Mouse (Mus musculus) intestine, postnatal 0 days (tissue): Measurements from ENCODE around the gene Eif4a2. TPM values are rescaled to one million over a fixed set of nuclear protein-coding genes. Genes with fewer than 3 reads are reported as not detected.
"Not testable (repeated sequence)": the region's sequence is repeated elsewhere in the genome, so short reads cannot be mapped to it uniquely, and the experiment has no call there.

ENCODE experiments used
- ATAC-seq: fragments of 200-750 bp; cut with Nextera tagmentation; 2 replicates; pipeline ENCODE4 v1.8.0; 2017; ENCODE audit warnings: mild to moderate bottlenecking, moderate TSS enrichment, moderate library complexity
- H3K27ac ChIP-seq: fragments of 300-500 bp; sonication (generic); 2 replicates; pipeline ENCODE4 v1.5.1; 2014; ENCODE audit warnings: mild to moderate bottlenecking, low read depth, low read length, moderate library complexity
- H3K27me3 ChIP-seq: fragments of 300-500 bp; sonication (generic); replicated peaks from 2 replicates; pipeline ENCODE4 v1.6.1; 2014; ENCODE audit warnings: low read length, mixed read lengths; ENCODE audit not compliant: control insufficient read depth, insufficient read depth
- H3K36me3 ChIP-seq: fragments of 300-500 bp; sonication (generic); 2 replicates; pipeline ENCODE4 v1.6.1; 2014; ENCODE audit warnings: mild to moderate bottlenecking, moderate library complexity; ENCODE audit not compliant: control insufficient read depth, insufficient read depth
- H3K4me1 ChIP-seq: fragments of 300-500 bp; sonication (generic); replicated peaks from 2 replicates; pipeline ENCODE4 v1.6.1; 2014; ENCODE audit warnings: antibody characterized with exemption, low read length, mixed read lengths; ENCODE audit not compliant: control insufficient read depth, insufficient read depth
- H3K4me2 ChIP-seq: fragments of 300-500 bp; sonication (generic); replicated peaks from 2 replicates; pipeline ENCODE4 v1.6.1; 2014; ENCODE audit warnings: low read depth, mild to moderate bottlenecking, moderate library complexity
- H3K4me3 ChIP-seq: fragments of 300-500 bp; sonication (generic); 2 replicates; pipeline ENCODE4 v1.5.1; 2014; ENCODE audit warnings: low read depth, low read length
- H3K9ac ChIP-seq: fragments of 300-500 bp; sonication (generic); 2 replicates; pipeline ENCODE4 v1.6.1; 2014; ENCODE audit warnings: mild to moderate bottlenecking, low read depth, low read length
- H3K9me3 ChIP-seq: fragments of 300-500 bp; sonication (generic); 2 replicates; pipeline ENCODE4 v1.6.1; 2016; ENCODE audit warnings: mixed run types; ENCODE audit not compliant: control insufficient read depth
- CTCF ChIP-seq: sonication (generic); IDR thresholded peaks from 2 replicates; pipeline ENCODE4 v1.5.1; 2016; ENCODE audit warnings: low read depth, mild to moderate bottlenecking, control low read depth, antibody characterized with exemption, moderate library complexity
- WGBS: fragments of 180-500 bp; shearing (Covaris S2); extraction: QIAGEN DNeasy Blood & Tissue Kit; methylation state at CpG from one replicate; pipeline ENCODE4 v1.1.7; 2014; 5-methylcytosine and 5-hydroxymethylcytosine counted together
- polyA plus RNA-seq: library from polyadenylated mRNA; unstranded; fragments of >200 nt; fragmentation: Nextera tagmentation; extraction: Ambion mirVana; gene quantifications from 2 replicates; pipeline ENCODE4 v1.2.1, GENCODE M21; 2015

Eif4a2 gene
- 101 and 109 TPM in 2 replicates for polyA plus RNA-seq

- TF ChIP-seq CTCF: peak; percentile 63
- Histone ChIP-seq H3K36me3 (peaks cover 35% of the 10 kb centered on the region), H3K4me1 (no peaks in the 10 kb centered on the region), H3K27ac (peak within 1 kb of the TSS; percentile 97), H3K27me3 (no peaks in the 10 kb centered on the region), H3K4me2 (peak within 1 kb of the TSS; percentile 76), H3K9me3 (no peaks in the 10 kb centered on the region), H3K4me3 (peak within 1 kb of the TSS; percentile 97), H3K9ac (peak within 1 kb of the TSS; percentile 100)
- under 1% methylated on average over 71 of the region's 71 CpGs for WGBS
- ATAC-seq: peak; percentile 92
These were observed at the start of gene Eif4a2 for GRCm38 (mm10) chr16:23107231-23107942. TSS of gene Eif4a2 (plus strand) at chr16:23107444.

- not testable (repeated sequence) for H3K4me1 ChIP-seq, H3K27me3 ChIP-seq, H3K4me2 ChIP-seq, H3K9ac ChIP-seq, ATAC-seq, H3K9me3 ChIP-seq, H3K27ac ChIP-seq, H3K36me3 ChIP-seq, H3K4me3 ChIP-seq
- WGBS: 78% methylated on average over 1 of the region's 1 CpGs
These were observed 49.4 kb upstream of the Eif4a2 start, which contains the start of gene Kng1 for GRCm38 (mm10) chr16:23057668-23058447. TSS of gene Kng1 (plus strand) at chr16:23057865.

- H3K9ac ChIP-seq, H3K4me2 ChIP-seq, H3K9me3 ChIP-seq, H3K36me3 ChIP-seq, H3K27ac ChIP-seq, H3K27me3 ChIP-seq, H3K4me3 ChIP-seq, H3K4me1 ChIP-seq: not testable (repeated sequence)
- 27% methylated on average over 4 of the region's 4 CpGs for WGBS
- peak; percentile 73 for ATAC-seq
These were observed 47.6 kb upstream of the Eif4a2 start for GRCm38 (mm10) chr16:23059630-23060029.

- H3K9me3 ChIP-seq, H3K9ac ChIP-seq, H3K27me3 ChIP-seq, H3K27ac ChIP-seq, H3K4me1 ChIP-seq, H3K4me3 ChIP-seq, H3K36me3 ChIP-seq, H3K4me2 ChIP-seq, ATAC-seq: not testable (repeated sequence)
- WGBS: 90% methylated on average over 5 of the region's 5 CpGs
These were observed 46.4 kb upstream of the Eif4a2 start for GRCm38 (mm10) chr16:23060781-23061325.

GRCm38 (mm10) chr16:23077516-23077915 is 29.7 kb upstream of the Eif4a2 start:
- not testable (repeated sequence) for H3K4me2 ChIP-seq
- WGBS: 75% methylated on average over 6 of the region's 6 CpGs

GRCm38 (mm10) chr16:23087159-23087558 is 20.1 kb upstream of the Eif4a2 start:
- not testable (repeated sequence) for H3K4me2 ChIP-seq, H3K27ac ChIP-seq, H3K36me3 ChIP-seq, H3K27me3 ChIP-seq, H3K9me3 ChIP-seq, ATAC-seq, H3K9ac ChIP-seq, H3K4me3 ChIP-seq, H3K4me1 ChIP-seq
- WGBS: 80% methylated on average over 8 of the region's 8 CpGs

More at GRCm38 (mm10) chr16:23077516-23077915, 29.7 kb upstream of the Eif4a2 start:
- H3K9me3 ChIP-seq, H3K4me1 ChIP-seq, H3K27ac ChIP-seq, H3K9ac ChIP-seq, H3K27me3 ChIP-seq, H3K4me3 ChIP-seq, H3K36me3 ChIP-seq: not testable (repeated sequence)
- peak; percentile 25; the same call in 1 of the 2 replicates for ATAC-seq
